Mouse (Mus musculus): ENCODE data around the gene Ccn1. TPM values are rescaled to one million over a fixed set of nuclear protein-coding genes. Genes with fewer than 3 reads are reported as not detected.

Gene Ccn1
- total RNA-seq, 1 experiment = 191 TPM

DNA sequence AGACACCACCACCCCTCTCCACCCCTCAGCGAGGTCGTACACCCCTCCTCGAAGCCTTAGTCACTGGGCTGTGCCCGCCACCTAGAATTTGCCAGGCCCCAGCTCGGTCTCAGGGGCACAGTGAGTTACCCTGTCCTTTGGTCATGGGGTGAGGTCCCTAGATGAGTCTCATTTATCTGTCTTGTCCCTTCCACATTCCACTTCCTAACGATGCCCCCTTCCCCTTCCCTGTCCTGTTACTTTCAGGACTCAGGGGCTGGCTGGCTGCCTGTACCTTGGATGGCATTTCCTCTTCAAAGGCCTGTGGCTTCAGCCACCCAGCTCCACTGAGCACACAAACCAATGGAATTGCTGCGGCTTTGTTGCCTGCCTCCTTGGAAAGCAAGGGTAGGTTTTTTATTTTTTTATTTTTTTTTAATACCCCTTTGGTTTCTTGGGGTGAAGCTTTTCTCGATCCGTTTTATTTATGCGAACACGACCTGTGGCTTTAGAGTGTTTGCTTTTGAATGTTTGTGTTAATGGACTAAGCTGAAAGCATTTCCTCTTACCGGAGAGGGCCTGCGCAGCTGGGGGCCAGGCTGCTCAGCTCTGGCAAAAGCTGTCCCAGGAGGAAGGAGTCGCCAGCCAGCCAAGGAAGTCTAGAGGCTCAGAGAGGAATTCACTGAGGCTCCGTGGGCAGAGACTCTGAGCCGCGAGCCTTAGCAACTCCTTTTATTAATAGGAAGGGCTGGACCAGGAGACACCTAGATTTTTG is 35.2 kb downstream of the Ccn1 start:
- Histone ChIP-seq H3K36me3 (ENCODE audit: control insufficient read depth, insufficient read depth, low read length, poor library complexity, severe bottlenecking) (no peaks in the 10 kb centered on the region), H3K27ac (ENCODE audit: insufficient read depth, low read depth, low read length, poor library complexity, severe bottlenecking) (no peak overlapping the region), H3K4me1 (ENCODE audit: control insufficient read depth in 2 of 2, insufficient read depth in 2 of 2, low read length in 2 of 2, poor library complexity in 1 of 2) (peaks cover 0 to 4% of the 10 kb centered on the region in 2 experiments; a peak in 2 of 4 replicates), H3K9ac (ENCODE audit: insufficient read depth, low read depth, low read length, poor library complexity, severe bottlenecking) (no peak overlapping the region), H3K9me3 (ENCODE audit: control insufficient read depth, insufficient read depth, low read depth, low read length) (no peaks in the 10 kb centered on the region), H3K4me3 (ENCODE audit: insufficient read depth in 1 of 2, low read depth in 1 of 2, low read length in 2 of 2, poor library complexity in 1 of 2, severe bottlenecking in 1 of 2) (no peak overlapping the region)
- in situ Hi-C loops (cut with MboI; ENCODE audit: low sequenced_read_pairs in 2 of 2, unreplicated experiment in 2 of 2) = loop anchor here (10.0 to 25.0 kb wide), 2 partner anchors 290 to 298 kb away; partner anchors contain the start of gene Bcl10 (in 1 of the 2)
- no peak for TF ChIP-seq CHD2 (IDR thresholded peaks at IDR 0.05; ENCODE audit: low read depth, low read length)
- TF ChIP-seq HCFC1 (IDR thresholded peaks at IDR 0.05; ENCODE audit: borderline replicate concordance, insufficient read depth, low read length) = no peak
- no peak for TF ChIP-seq ZNF384 (IDR thresholded peaks at IDR 0.05; ENCODE audit: low read depth, low read length)
- no peak for TF ChIP-seq MAFK (IDR thresholded peaks at IDR 0.05; ENCODE audit: insufficient read depth, low read depth, low read length)
- TF ChIP-seq ZC3H11A (IDR thresholded peaks at IDR 0.05; ENCODE audit: borderline replicate concordance, low read depth, low read length) = no peak
- no peak for DNase-seq (ENCODE audit: low read depth, low spot score)

DNA sequence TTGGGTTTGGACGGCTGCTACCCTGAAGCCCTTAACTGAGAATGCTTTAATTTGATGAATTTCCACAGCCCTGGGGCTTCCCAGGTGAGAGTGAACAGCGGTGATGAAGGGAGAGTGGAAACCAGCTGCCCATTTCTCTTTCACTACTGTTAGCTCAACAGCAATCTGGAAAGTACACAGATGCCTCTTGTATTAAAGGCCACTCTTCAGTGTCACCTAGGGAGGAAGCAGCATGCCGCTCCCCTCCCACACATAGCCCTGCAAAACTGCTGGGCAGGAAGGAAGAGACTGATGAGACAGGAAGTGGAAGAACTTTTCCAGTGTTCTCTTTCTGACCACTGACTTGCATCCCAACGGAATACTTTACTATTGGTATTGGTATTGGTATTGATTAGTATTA is 36.5 kb downstream of the Ccn1 start:
- Histone ChIP-seq H3K4me1 (ENCODE audit: control insufficient read depth in 2 of 2, insufficient read depth in 2 of 2, low read length in 2 of 2, poor library complexity in 1 of 2) (peaks cover 0 to 4% of the 10 kb centered on the region in 2 experiments; a peak in 2 of 4 replicates), H3K27ac (ENCODE audit: insufficient read depth, low read depth, low read length, poor library complexity, severe bottlenecking) (no peak overlapping the region), H3K36me3 (ENCODE audit: control insufficient read depth, insufficient read depth, low read length, poor library complexity, severe bottlenecking) (no peaks in the 10 kb centered on the region), H3K9me3 (ENCODE audit: control insufficient read depth, insufficient read depth, low read depth, low read length) (no peaks in the 10 kb centered on the region), H3K4me3 (ENCODE audit: insufficient read depth in 1 of 2, low read depth in 1 of 2, low read length in 2 of 2, poor library complexity in 1 of 2, severe bottlenecking in 1 of 2) (no peak overlapping the region), H3K9ac (ENCODE audit: insufficient read depth, low read depth, low read length, poor library complexity, severe bottlenecking) (no peak overlapping the region)
- no peak for DNase-seq (ENCODE audit: low read depth, low spot score)
- in situ Hi-C loops (cut with MboI; ENCODE audit: low sequenced_read_pairs in 2 of 2, unreplicated experiment in 2 of 2) = loop anchor here (10.0 to 25.0 kb wide), 2 partner anchors 292 to 299 kb away; partner anchors contain the start of gene Bcl10 (in 1 of the 2)
- TF ChIP-seq ZNF384 (IDR thresholded peaks at IDR 0.05; ENCODE audit: low read depth, low read length) = no peak
- no peak for TF ChIP-seq ZC3H11A (IDR thresholded peaks at IDR 0.05; ENCODE audit: borderline replicate concordance, low read depth, low read length)
- TF ChIP-seq HCFC1 (IDR thresholded peaks at IDR 0.05; ENCODE audit: borderline replicate concordance, insufficient read depth, low read length) = no peak
- no peak for TF ChIP-seq CHD2 (IDR thresholded peaks at IDR 0.05; ENCODE audit: low read depth, low read length)
- TF ChIP-seq MAFK (IDR thresholded peaks at IDR 0.05; ENCODE audit: insufficient read depth, low read depth, low read length) = no peak

DNA sequence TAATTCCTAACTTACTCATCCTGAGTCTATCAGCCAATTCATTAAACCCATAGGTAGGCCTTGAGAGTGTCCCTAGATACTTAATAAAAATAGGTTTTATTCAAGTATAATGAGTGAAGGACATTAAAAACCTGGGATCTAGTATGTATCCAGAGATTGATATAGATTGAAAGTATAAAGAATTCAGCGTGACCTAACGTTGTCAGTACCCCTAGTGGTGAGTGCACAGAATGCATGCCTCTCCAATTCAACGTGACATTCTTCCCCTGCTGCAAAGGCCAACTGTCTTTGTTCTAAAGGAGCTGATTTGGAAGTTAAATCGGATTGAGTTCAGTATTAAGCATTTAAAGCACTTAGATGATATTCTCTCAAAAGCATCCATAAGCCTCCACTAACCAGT is 37.1 kb downstream of the Ccn1 start:
- peak; percentile 41 for DNase-seq (ENCODE audit: low read depth, low spot score)
- Histone ChIP-seq H3K36me3 (ENCODE audit: control insufficient read depth, insufficient read depth, low read length, poor library complexity, severe bottlenecking) (0 out of 2 replicates have a peak, but pooled peaks cover 2% of the 10 kb centered on the region), H3K4me1 (ENCODE audit: control insufficient read depth in 2 of 2, insufficient read depth in 2 of 2, low read length in 2 of 2, poor library complexity in 1 of 2) (peaks cover 0 to 4% of the 10 kb centered on the region in 2 experiments; a peak in 2 of 4 replicates), H3K9ac (ENCODE audit: insufficient read depth, low read depth, low read length, poor library complexity, severe bottlenecking) (no peak overlapping the region), H3K9me3 (ENCODE audit: control insufficient read depth, insufficient read depth, low read depth, low read length) (no peaks in the 10 kb centered on the region), H3K4me3 (ENCODE audit: insufficient read depth in 1 of 2, low read depth in 1 of 2, low read length in 2 of 2, poor library complexity in 1 of 2, severe bottlenecking in 1 of 2) (no peak overlapping the region), H3K27ac (ENCODE audit: insufficient read depth, low read depth, low read length, poor library complexity, severe bottlenecking) (no peak overlapping the region)
- TF ChIP-seq MAFK (IDR thresholded peaks at IDR 0.05; ENCODE audit: insufficient read depth, low read depth, low read length) (no peak), ZNF384 (IDR thresholded peaks at IDR 0.05; ENCODE audit: low read depth, low read length) (no peak), ZC3H11A (IDR thresholded peaks at IDR 0.05; ENCODE audit: borderline replicate concordance, low read depth, low read length) (no peak), HCFC1 (IDR thresholded peaks at IDR 0.05; ENCODE audit: borderline replicate concordance, insufficient read depth, low read length) (no peak), CHD2 (IDR thresholded peaks at IDR 0.05; ENCODE audit: low read depth, low read length) (no peak)
- in situ Hi-C loops (cut with MboI; ENCODE audit: low sequenced_read_pairs in 2 of 2, unreplicated experiment in 2 of 2) = loop anchor here (10.0 to 25.0 kb wide), 2 partner anchors 292 to 300 kb away; partner anchors contain the start of gene Bcl10 (in 1 of the 2)

DNA sequence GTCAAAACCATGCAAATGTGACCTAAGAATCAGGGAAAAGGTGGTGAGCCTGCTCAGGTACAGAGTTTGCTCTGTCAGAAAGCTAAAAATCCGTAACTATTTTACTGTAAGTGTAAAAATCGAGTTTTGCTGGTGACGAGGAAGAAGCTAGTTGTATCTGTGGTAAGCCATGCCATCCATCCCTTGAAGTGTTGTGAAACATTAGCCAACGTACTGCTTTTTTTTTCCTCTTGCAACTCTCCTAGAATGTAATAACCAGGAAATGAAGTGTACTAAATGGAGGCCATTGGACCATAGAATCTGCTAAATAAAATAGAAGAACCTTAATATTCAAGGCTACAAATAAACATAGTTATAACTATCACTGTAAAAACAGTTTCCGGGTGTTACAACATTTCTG is 41.5 kb downstream of the Ccn1 start:
- Histone ChIP-seq H3K9me3 (ENCODE audit: control insufficient read depth, insufficient read depth, low read depth, low read length) (no peaks in the 10 kb centered on the region), H3K27ac (ENCODE audit: insufficient read depth, low read depth, low read length, poor library complexity, severe bottlenecking) (no peak overlapping the region), H3K4me1 (ENCODE audit: control insufficient read depth in 2 of 2, insufficient read depth in 2 of 2, low read length in 2 of 2, poor library complexity in 1 of 2) (peaks cover 0 to 2% of the 10 kb centered on the region in 2 experiments; a peak in 1 of 4 replicates), H3K4me3 (ENCODE audit: insufficient read depth in 1 of 2, low read depth in 1 of 2, low read length in 2 of 2, poor library complexity in 1 of 2, severe bottlenecking in 1 of 2) (no peak overlapping the region), H3K9ac (ENCODE audit: insufficient read depth, low read depth, low read length, poor library complexity, severe bottlenecking) (no peak overlapping the region), H3K36me3 (ENCODE audit: control insufficient read depth, insufficient read depth, low read length, poor library complexity, severe bottlenecking) (peaks cover 14% of the 10 kb centered on the region)
- TF ChIP-seq ZNF384 (IDR thresholded peaks at IDR 0.05; ENCODE audit: low read depth, low read length) (no peak), CHD2 (IDR thresholded peaks at IDR 0.05; ENCODE audit: low read depth, low read length) (no peak), HCFC1 (IDR thresholded peaks at IDR 0.05; ENCODE audit: borderline replicate concordance, insufficient read depth, low read length) (no peak), MAFK (IDR thresholded peaks at IDR 0.05; ENCODE audit: insufficient read depth, low read depth, low read length) (no peak), ZC3H11A (IDR thresholded peaks at IDR 0.05; ENCODE audit: borderline replicate concordance, low read depth, low read length) (no peak)
- in situ Hi-C loops (cut with MboI; ENCODE audit: low sequenced_read_pairs in 2 of 2, unreplicated experiment in 2 of 2) = loop anchor here in 1 of 2 experiments (25.0 kb wide), 1 partner anchor 304 kb away; the partner anchor contains the start of gene Bcl10
- no peak for DNase-seq (ENCODE audit: low read depth, low spot score)

All from ES-E14 (cell line).